Mouse (Mus musculus): ENCODE measurements around the gene Fggy. TPM values are rescaled to one million over a fixed set of nuclear protein-coding genes. Genes with fewer than 3 reads are reported as not detected.
A peak's percentile ranks its signal among the peaks of the same experiment; 100 is the strongest.

The Fggy gene
- total and polyA plus RNA-seq, 3 experiments = 3.8 to 9.7 (median 7.4) TPM

DNA sequence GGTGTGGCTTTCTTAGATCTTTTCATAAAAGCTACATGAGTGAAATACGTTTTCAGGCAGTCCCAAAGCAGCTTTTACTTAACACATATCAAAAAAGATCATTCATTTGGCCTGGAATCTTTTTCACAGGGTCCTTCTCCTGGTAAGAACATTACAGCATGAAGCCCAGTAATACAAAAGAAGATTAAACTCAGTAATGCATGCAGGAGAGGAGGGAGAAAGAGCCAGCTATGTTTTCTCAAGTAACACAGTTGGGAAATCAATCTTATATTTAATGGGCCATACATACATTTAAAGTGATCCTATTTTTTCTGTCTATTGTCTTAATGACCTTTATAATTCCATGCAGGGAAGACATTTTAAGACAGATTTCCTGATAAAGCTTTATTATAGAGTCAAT is 282.6 kb downstream of the Fggy start:
- no peak for DNase-seq
- Histone ChIP-seq H3K79me2 (replicated peaks; ENCODE audit: control insufficient read depth, insufficient read depth, low read length) (no peaks in the 10 kb centered on the region), H3K4me3 (no peak overlapping the region), H3K27me3 (ENCODE audit: control insufficient read depth, insufficient read depth, low read length) (no peaks in the 10 kb centered on the region), H3K9ac (ENCODE audit: low read depth, low read length) (no peak overlapping the region), H3K27ac (no peak overlapping the region), H3K4me1 (ENCODE audit: control insufficient read depth, insufficient read depth, low read length) (no peaks in the 10 kb centered on the region), H3K36me3 (ENCODE audit: control insufficient read depth, insufficient read depth, low read length) (no peaks in the 10 kb centered on the region)
- TF ChIP-seq POLR2A (IDR thresholded peaks at IDR 0.05; ENCODE audit: insufficient read depth, low read depth, low read length) (no peak), CTCF (IDR thresholded peaks at IDR 0.05) (no peak), EP300 (IDR thresholded peaks at IDR 0.05; ENCODE audit: insufficient read depth, low read depth, low read length) (no peak)
- intact Hi-C loops (cut with DNase I) = no loop called here
- WGBS = 84% methylated on average over 1 of the region's 1 CpGs

DNA sequence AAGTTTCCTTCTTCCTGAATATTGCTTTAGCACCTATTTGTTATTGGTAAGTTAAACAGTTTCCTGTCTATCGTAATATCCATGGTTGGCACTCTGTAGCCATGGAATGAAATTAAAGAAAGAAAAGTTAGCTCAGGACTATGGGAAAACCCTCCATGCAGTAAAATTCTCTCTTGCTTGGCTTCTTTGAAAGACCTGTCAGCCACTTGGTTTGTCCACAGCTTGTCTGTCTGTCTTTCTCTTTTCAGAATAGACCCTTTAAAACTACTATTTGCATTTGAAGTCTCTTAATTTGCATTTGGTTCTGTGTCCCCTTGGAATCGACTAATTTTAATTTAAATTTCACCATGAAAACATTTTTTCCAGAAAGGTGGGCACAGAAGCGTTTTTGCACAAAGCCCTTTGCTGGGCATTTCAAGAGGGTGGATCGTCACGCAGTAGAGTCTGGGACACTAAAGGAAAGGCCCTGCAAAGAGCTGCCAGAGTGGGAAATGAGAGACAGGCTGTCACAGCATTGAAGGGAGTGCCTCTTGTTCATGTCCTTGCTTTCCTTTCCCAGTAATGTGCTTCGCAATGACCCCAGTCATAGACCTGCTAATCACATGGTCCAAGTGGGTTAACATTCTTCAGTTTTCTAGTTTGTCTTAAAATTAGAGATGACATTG is 283.2 kb downstream of the Fggy start:
- H3K27ac ChIP-seq = no peak overlapping the region
- intact Hi-C loops (cut with DNase I) = no loop called here
- no peak overlapping the region for H3K9ac ChIP-seq (ENCODE audit: low read depth, low read length)
- 88% methylated on average over 6 of the region's 6 CpGs for WGBS
- H3K79me2 ChIP-seq (replicated peaks; ENCODE audit: control insufficient read depth, insufficient read depth, low read length) = no peaks in the 10 kb centered on the region
- TF ChIP-seq POLR2A (IDR thresholded peaks at IDR 0.05; ENCODE audit: insufficient read depth, low read depth, low read length) (no peak), CTCF (IDR thresholded peaks at IDR 0.05) (no peak), EP300 (IDR thresholded peaks at IDR 0.05; ENCODE audit: insufficient read depth, low read depth, low read length) (no peak)
- DNase-seq = no peak
- H3K36me3 ChIP-seq (ENCODE audit: control insufficient read depth, insufficient read depth, low read length) = no peaks in the 10 kb centered on the region
- no peaks in the 10 kb centered on the region for H3K27me3 ChIP-seq (ENCODE audit: control insufficient read depth, insufficient read depth, low read length)
- H3K4me1 ChIP-seq (ENCODE audit: control insufficient read depth, insufficient read depth, low read length) = peaks cover 2% of the 10 kb centered on the region
- no peak overlapping the region for H3K4me3 ChIP-seq

DNA sequence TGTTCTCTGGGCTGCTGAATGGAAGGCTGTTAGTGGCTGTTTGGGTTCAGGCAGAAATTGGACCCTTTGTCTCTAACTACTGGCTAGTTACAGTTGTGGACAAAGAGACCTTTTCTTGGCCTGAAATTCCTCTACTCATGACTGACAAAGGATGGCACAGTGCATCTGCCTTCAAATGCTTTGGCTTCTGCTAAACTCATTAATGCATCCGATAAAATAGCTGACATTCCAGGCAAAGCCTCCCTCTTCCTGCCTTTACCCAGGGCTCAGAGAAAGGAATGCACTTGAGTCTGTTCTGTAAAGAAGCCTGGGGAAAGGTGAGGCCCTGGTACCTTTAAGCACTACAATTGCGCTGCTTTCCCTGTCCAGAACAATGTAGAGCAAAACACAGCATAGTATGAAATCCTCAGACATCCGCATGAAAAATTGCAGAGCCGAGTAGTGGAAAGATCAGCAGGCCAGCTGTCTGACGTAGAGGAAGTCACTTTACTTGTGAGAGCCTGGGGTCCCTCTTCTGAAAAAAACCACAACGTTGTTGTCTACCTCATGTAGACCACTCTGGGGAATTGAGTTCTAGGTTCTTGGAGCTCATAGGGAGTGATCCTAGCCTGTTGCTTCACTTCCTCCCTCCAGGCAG is 288.8 kb downstream of the Fggy start:
- TF ChIP-seq CTCF (IDR thresholded peaks at IDR 0.05) = no peak
- Histone ChIP-seq H3K36me3 (ENCODE audit: control insufficient read depth, insufficient read depth, low read length) (peaks cover 5% of the 10 kb centered on the region), H3K4me1 (ENCODE audit: control insufficient read depth, insufficient read depth, low read length) (peaks cover 15% of the 10 kb centered on the region), H3K4me3 (no peak overlapping the region), H3K27ac (peak overlapping the region; percentile 62), H3K27me3 (ENCODE audit: control insufficient read depth, insufficient read depth, low read length) (no peaks in the 10 kb centered on the region), H3K79me2 (replicated peaks; ENCODE audit: control insufficient read depth, insufficient read depth, low read length) (no peaks in the 10 kb centered on the region), H3K9ac (ENCODE audit: low read depth, low read length) (no peak overlapping the region)
- WGBS = 24% methylated on average over 6 of the region's 6 CpGs
- intact Hi-C loops (cut with DNase I) = loop anchor here (5.0 kb wide), 1 partner anchor 99 kb away; no protein-coding TSS in a partner anchor
- DNase-seq = peak in 1 of 2 experiments; percentile 15

DNA sequence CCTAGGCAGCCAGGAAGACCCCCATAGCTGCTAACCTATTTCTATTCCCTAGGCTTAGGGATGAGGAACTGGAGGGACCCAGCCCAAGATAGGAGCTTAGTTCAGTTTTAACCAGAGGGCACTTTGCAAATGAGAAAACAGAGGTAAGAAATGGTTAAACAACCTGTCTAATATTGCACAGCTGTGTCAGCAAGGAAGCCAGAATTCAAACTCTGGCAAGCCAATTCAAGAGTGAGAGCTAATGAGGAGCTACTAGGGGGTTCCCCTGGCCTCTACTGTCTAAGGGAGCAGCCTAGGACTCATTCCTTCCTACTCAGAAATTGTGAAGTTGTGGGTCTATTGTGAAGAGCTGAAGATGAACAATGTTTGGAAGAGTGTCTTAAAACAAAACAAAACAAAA is 289.9 kb downstream of the Fggy start:
- H3K27ac ChIP-seq = no peak overlapping the region
- H3K36me3 ChIP-seq (ENCODE audit: control insufficient read depth, insufficient read depth, low read length) = peaks cover 5% of the 10 kb centered on the region
- no peak overlapping the region for H3K9ac ChIP-seq (ENCODE audit: low read depth, low read length)
- no peak overlapping the region for H3K4me3 ChIP-seq
- H3K79me2 ChIP-seq (replicated peaks; ENCODE audit: control insufficient read depth, insufficient read depth, low read length) = no peaks in the 10 kb centered on the region
- intact Hi-C loops (cut with DNase I) = loop anchor here (5.0 kb wide), 1 partner anchor 100 kb away; no protein-coding TSS in a partner anchor
- no peak for DNase-seq
- TF ChIP-seq POLR2A (IDR thresholded peaks at IDR 0.05; ENCODE audit: insufficient read depth, low read depth, low read length) (no peak), EP300 (IDR thresholded peaks at IDR 0.05; ENCODE audit: insufficient read depth, low read depth, low read length) (no peak), CTCF (IDR thresholded peaks at IDR 0.05) (no peak)
- peaks cover 15% of the 10 kb centered on the region for H3K4me1 ChIP-seq (ENCODE audit: control insufficient read depth, insufficient read depth, low read length)
- no peaks in the 10 kb centered on the region for H3K27me3 ChIP-seq (ENCODE audit: control insufficient read depth, insufficient read depth, low read length)

DNA sequence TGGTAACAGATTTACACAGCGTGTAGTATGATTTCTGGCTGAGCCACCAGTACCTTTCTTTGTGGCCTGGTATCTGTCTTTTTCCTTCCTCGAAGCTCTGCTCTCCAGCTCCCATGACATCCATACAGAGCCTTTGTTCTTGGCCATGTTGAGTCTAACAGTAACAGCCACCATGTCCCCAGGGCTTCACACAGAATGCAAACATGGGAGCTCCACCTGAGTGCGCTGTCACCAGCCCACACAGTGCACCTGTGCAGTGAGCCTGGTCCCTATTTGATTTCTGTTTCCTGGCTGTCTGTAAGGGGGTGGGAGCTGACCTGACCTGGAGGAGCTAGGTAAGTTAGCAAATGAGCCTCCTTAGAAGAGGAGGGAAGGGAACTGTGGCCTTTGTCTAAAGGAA is 290.4 kb downstream of the Fggy start:
- TF ChIP-seq POLR2A (IDR thresholded peaks at IDR 0.05; ENCODE audit: insufficient read depth, low read depth, low read length) (no peak), EP300 (IDR thresholded peaks at IDR 0.05; ENCODE audit: insufficient read depth, low read depth, low read length) (no peak), CTCF (IDR thresholded peaks at IDR 0.05) (no peak)
- Histone ChIP-seq H3K79me2 (replicated peaks; ENCODE audit: control insufficient read depth, insufficient read depth, low read length) (no peaks in the 10 kb centered on the region), H3K9ac (ENCODE audit: low read depth, low read length) (no peak overlapping the region), H3K4me1 (ENCODE audit: control insufficient read depth, insufficient read depth, low read length) (peaks cover 15% of the 10 kb centered on the region), H3K36me3 (ENCODE audit: control insufficient read depth, insufficient read depth, low read length) (peaks cover 5% of the 10 kb centered on the region), H3K27me3 (ENCODE audit: control insufficient read depth, insufficient read depth, low read length) (no peaks in the 10 kb centered on the region), H3K27ac (no peak overlapping the region), H3K4me3 (no peak overlapping the region)
- WGBS = 91% methylated on average over 3 of the region's 3 CpGs
- DNase-seq = no peak
- intact Hi-C loops (cut with DNase I) = loop anchor here (5.0 kb wide), 1 partner anchor 100 kb away; no protein-coding TSS in a partner anchor

DNA sequence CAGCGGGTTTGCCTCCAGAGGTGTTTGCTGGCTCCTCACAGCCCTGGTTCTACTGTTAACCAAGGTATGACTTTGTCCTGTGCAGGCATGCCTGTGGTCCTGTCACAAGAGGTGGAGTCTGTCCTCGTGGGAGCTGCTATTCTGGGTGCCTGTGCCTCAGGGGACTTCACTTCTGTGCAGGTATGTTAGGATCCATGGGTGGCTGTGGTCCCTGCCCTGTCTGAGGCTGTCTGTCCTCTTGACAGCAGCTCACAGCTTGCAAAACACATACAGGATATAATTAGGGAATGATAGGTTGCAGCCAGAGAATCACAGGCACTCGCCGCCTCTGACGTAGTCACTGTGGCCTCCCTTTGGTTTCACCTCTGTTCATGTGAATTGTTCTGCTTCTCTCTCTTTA is 292.2 kb downstream of the Fggy start:
- DNase-seq = peak in 1 of 2 experiments; percentile 25
- intact Hi-C loops (cut with DNase I) = loop anchor here (5.0 kb wide), 1 partner anchor 102 kb away; no protein-coding TSS in a partner anchor
- Histone ChIP-seq H3K9ac (ENCODE audit: low read depth, low read length) (no peak overlapping the region), H3K36me3 (ENCODE audit: control insufficient read depth, insufficient read depth, low read length) (peaks cover 5% of the 10 kb centered on the region), H3K27ac (peak overlapping the region; percentile 34), H3K27me3 (ENCODE audit: control insufficient read depth, insufficient read depth, low read length) (no peaks in the 10 kb centered on the region), H3K4me3 (no peak overlapping the region), H3K4me1 (ENCODE audit: control insufficient read depth, insufficient read depth, low read length) (peaks cover 15% of the 10 kb centered on the region), H3K79me2 (replicated peaks; ENCODE audit: control insufficient read depth, insufficient read depth, low read length) (no peaks in the 10 kb centered on the region)
- no peak for TF ChIP-seq EP300 (IDR thresholded peaks at IDR 0.05; ENCODE audit: insufficient read depth, low read depth, low read length)
- TF ChIP-seq CTCF (IDR thresholded peaks at IDR 0.05) = no peak
- no peak for TF ChIP-seq POLR2A (IDR thresholded peaks at IDR 0.05; ENCODE audit: insufficient read depth, low read depth, low read length)
- WGBS = 41% methylated on average over 5 of the region's 5 CpGs
